Mouse (Mus musculus): ENCODE data around the gene Ybx2. TPM values are rescaled to one million over a fixed set of nuclear protein-coding genes. Genes with fewer than 3 reads are reported as not detected.
"Not testable (repeated sequence)": the region's sequence is repeated elsewhere in the genome, so short reads cannot be mapped to it uniquely, and the experiment has no call there.

The Ybx2 gene
- total RNA-seq, 1 experiment from 2014 or later, result 0.60 TPM

DNA sequence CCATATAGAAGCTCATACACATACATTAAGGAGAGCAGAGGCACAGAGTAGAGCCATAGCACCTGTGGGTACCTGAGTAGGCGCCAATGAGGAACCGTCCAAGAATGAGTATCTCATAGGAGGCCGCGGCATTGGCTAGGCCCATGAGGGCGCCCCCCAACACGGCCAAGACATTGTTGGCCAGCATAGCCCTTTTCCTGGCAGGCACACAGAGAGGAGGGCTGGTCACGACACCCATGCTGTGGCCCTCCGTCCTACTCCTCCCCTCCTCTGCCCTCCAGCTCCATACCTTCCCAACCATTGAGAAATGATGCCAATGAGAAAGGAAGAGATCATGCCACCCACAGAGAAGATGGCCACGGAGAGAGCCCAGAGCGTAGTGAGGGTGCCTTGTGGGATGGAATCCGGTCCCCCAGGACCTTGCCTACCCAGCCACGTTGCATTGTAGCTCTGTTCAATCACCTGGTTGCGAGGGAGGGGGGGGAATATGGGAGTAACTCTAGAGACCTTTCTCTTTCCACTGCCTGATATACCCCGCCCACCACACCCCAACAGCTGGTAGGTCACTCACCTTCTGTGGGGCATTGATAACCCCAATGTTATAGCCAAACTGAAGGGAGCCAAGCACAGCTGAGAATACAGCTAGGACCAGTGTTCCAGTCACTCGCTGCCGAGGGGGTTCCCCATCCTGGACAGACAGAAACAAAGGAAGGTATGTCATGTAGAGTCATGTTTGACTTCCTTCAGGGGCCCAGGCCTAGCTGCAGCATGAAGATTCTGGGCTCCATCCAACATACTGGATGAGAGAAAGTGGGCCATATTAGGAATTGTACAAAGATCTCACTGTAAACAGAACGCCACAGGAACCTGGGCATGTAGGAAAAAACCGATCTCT, 10.6 kb downstream of the Ybx2 start:
- ATAC-seq (replicated peaks in 1 of 2; ENCODE audit: insufficient read depth in 1 of 2, low FRiP score in 2 of 2, low TSS enrichment in 1 of 2, low read depth in 1 of 2, poor library complexity in 2 of 2, severe bottlenecking in 2 of 2), result no peak

DNA sequence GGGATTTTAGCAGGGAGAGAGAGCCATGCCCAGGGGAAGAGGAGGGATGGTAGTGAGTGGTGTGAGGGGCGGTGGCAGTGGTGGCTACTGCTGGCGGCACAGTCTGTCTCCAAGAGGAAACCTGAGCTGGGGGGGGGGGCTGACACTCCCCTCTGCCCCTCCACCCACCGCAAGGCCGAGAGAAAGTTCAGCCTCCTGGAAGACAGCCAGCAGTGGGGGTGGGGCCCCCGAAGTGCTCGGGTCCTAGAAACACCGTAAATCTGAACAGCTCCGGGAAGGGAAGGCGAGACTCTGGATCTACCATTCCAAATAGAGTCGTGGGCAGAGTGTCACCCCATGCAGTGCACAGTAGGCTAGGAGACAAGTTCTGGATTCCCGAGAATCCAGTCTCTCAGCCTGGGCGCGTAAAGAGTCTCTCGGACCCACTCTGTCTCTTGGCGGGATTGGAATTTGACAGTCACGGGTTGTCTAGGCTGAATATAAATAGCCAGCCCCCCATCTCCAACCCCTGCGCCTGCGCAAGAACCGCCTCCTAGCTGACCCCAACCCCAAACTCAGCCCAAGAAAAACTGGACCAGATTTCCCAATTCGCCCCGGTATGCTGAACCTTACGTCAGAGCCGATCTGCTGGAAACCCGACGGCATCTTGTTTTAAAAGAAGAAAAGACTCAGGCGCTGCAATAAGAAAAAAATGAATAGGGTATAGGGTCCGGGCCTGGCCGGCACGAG, 11.9 kb downstream of the Ybx2 start:
- no peak for ATAC-seq (replicated peaks in 1 of 2; ENCODE audit: insufficient read depth in 1 of 2, low FRiP score in 2 of 2, low TSS enrichment in 1 of 2, low read depth in 1 of 2, poor library complexity in 2 of 2, severe bottlenecking in 2 of 2)

- peak; percentile 87 to 90 for ATAC-seq (replicated peaks in 1 of 2; ENCODE audit: insufficient read depth in 1 of 2, low FRiP score in 2 of 2, low TSS enrichment in 1 of 2, low read depth in 1 of 2, poor library complexity in 2 of 2, severe bottlenecking in 2 of 2)
These were observed 12.6 kb downstream of the Ybx2 start, which contains the start of gene Slc2a4 for GRCm38 (mm10) chr11:69948066-69948762. TSS of gene Slc2a4 (minus strand) at chr11:69948188.

DNA sequence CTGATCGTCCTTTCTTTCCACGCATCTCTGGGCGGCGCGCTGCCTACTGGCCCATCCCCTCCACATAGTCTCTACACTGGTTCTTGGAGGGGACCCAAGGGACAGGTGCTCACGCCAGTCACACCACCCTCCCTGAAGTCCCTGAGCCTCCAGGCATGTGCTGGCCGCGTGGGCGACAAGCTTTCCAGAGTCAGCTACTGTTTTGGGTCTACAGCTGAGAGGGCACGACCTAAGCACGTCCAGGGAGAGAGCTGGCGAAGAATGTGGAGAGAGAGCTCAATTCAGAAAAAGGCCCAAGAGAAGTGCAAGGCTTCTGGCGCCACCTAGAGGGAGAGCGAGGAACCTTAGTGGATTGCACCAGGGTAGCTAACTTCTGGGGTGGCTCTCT, 13.2 kb downstream of the Ybx2 start:
- ATAC-seq (replicated peaks in 1 of 2; ENCODE audit: insufficient read depth in 1 of 2, low FRiP score in 2 of 2, low TSS enrichment in 1 of 2, low read depth in 1 of 2, poor library complexity in 2 of 2, severe bottlenecking in 2 of 2), result peak; percentile 70 to 73

DNA sequence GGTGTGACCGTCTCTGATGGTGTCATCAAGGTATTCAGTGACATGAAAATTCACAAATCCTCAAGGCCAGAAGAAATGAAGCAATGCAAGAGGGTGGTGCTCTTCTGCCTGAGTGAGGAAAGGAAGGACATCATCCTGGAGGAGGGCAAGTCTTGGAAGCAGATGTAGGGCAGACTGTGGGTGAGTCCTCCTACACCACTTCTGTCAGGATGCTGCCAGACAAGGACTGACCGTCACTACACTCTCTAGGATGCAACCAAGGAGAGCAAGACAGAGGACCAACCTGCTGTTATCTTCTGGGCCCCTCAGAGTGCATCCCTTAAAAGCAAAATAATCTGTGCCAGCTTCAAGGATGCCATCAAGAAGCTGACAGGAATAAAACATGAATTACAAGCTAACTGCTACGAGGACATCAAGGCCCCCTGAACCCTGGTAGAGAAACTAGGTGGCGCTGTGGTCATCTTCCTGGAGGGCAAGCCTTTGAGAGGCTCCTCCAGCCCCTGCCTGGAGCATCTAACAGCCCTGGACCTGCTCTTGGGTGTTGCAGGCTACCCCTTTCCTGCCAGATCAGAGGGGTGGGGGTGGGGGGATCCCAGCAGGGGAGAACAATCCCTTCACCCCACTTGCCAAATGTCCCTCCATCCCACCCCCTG, 15.3 kb downstream of the Ybx2 start:
- no peak for ATAC-seq (replicated peaks in 1 of 2; ENCODE audit: insufficient read depth in 1 of 2, low FRiP score in 2 of 2, low TSS enrichment in 1 of 2, low read depth in 1 of 2, poor library complexity in 2 of 2, severe bottlenecking in 2 of 2)

DNA sequence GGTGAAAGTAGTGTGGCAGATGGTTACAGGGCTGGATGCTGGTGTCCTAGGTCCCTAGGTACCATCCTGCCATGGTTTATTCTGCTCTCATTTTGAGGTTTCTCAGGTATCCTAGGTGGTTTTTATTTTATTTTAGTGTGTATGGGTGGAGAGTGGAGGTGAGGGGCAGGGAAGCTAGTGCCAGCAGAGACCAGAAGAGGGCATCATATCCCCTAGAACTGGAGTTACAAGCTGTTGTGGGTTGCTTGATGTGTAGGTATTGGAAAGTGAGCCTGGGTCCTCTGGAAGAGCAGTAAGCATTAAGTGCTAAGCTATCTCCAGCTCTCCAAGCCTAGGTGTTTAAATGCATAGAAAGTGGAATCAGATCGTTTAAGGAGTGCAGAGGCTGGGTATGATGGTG, 16.7 kb downstream of the Ybx2 start:
- no peak for ATAC-seq (replicated peaks in 1 of 2; ENCODE audit: insufficient read depth in 1 of 2, low FRiP score in 2 of 2, low TSS enrichment in 1 of 2, low read depth in 1 of 2, poor library complexity in 2 of 2, severe bottlenecking in 2 of 2)

DNA sequence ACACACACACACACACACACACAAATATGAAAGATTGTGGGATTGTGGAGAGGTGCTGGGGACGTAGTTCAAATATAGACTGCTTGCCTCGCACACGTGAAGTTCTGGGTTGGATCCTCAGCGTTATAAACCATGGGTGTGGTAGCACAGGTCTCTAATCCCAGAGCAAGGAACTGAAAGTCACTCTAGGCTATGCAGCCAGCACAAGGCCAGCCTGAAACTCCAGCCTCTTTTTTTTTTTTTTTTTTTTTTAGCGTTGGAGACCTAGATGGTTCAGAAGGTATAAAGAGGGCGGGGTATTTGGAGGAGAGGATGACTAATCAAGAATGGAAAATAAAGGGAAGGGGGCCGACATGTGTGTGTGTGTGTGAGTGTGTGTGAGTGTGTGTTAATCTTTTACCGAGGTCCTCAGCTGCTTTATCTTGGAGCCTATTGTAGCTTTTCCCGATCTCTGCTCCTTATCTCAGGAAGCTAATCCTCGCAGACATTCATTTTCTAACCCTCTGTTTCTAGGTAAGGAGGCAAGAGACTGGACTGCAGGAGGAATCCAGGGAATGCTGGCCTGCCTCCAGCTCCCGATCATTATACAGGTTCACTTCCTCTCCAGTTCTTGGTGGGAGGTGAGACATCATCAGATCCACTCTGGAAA, 17.8 kb downstream of the Ybx2 start:
- no peak for ATAC-seq (replicated peaks in 1 of 2; ENCODE audit: insufficient read depth in 1 of 2, low FRiP score in 2 of 2, low TSS enrichment in 1 of 2, low read depth in 1 of 2, poor library complexity in 2 of 2, severe bottlenecking in 2 of 2)

DNA sequence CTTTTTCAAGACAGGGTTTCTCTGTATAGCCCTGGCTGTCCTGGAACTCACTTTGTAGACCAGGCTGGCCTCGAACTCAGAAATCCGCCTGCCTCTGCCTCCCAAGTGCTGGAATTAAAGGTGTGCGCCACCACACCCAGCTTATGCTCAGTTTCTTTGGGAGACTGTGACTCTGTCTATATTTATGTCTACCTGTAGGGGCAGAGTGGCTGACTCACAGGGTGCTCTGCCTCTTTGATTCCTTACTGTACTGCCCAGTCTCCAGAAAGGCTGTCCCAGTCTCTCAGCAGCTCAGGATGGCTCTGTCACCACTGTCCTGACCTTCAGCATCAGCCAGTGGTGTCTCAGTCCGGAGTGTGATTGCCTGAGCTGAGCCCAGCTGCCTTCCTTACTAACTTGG, 20.0 kb downstream of the Ybx2 start:
- ATAC-seq (replicated peaks in 1 of 2; ENCODE audit: insufficient read depth in 1 of 2, low FRiP score in 2 of 2, low TSS enrichment in 1 of 2, low read depth in 1 of 2, poor library complexity in 2 of 2, severe bottlenecking in 2 of 2), result not testable (repeated sequence)

- ATAC-seq (replicated peaks in 1 of 2; ENCODE audit: insufficient read depth in 1 of 2, low FRiP score in 2 of 2, low TSS enrichment in 1 of 2, low read depth in 1 of 2, poor library complexity in 2 of 2, severe bottlenecking in 2 of 2), result no peak
These were observed 20.6 kb downstream of the Ybx2 start for GRCm38 (mm10) chr11:69956218-69956617.

DNA sequence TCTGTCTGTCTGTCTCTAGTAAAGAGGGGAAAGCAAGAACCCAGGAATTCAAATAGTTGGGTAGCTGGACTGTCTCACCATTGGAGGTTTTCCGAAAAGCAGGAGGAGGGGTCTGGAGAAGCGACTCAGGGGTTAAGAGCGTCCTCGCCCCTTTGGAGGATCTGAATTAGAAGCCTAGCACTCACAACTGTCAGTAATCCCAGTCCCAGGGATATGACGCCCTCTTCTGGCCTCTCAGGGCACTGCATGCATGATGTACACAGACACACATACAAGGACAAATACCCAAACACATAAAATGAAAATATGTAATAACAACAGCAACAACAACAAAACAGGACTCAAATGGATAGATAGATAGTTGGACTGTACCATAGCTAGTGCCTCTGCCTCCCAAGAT, 25.0 kb downstream of the Ybx2 start:
- no peak for ATAC-seq (replicated peaks in 1 of 2; ENCODE audit: insufficient read depth in 1 of 2, low FRiP score in 2 of 2, low TSS enrichment in 1 of 2, low read depth in 1 of 2, poor library complexity in 2 of 2, severe bottlenecking in 2 of 2)

DNA sequence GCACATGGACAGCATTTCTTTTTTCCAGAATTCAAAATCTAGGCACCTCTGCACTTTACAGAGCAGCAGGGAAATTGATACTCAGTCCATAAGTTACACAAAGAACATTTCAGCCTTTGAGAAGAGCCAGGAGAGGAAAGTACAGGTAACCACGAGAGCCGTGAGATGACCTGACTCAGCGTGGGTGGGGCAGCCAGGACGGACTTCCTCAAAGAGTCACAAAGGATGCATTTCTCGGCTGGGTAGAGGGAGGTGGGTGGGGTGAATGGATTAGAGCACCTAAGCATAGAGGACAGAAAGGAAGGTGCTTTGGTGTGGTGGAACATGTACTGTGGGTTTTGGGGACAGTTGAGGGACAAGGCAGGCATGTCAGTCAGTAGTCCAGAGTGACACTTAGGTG, 26.2 kb downstream of the Ybx2 start:
- ATAC-seq (replicated peaks in 1 of 2; ENCODE audit: insufficient read depth in 1 of 2, low FRiP score in 2 of 2, low TSS enrichment in 1 of 2, low read depth in 1 of 2, poor library complexity in 2 of 2, severe bottlenecking in 2 of 2), result no peak

DNA sequence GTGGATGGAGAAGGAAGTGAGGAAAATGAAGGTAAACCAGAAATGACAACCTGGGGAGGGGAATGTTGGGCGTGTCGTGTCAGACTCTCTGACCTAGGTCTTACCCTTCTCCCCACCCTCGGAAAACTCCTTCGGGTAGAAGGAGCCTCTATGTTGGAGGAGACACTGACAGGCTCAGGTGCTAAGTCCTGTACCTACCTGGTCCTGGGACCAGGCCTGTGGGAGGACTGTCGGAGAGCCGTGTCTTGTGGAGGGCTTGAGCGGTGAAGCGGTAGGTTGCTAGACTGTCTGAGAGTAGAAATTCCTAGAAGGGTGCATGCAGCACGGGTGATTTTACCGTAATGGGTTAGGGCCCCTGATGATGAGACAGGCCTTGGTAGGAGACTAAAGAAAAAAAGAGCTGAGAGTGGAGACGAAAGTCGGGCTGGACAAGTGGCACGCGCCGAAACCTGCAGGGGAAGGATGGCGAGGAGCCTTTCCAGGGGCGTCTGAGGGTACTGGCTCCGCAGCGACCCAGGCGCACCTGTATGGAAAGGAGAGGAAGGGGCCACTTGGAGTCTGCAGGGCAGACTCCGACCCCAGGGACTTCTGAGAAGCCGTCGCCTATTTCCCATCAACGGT, 29.2 kb downstream of the Ybx2 start, which contains the start of gene Cldn7:
Cldn7 (plus strand) TSS at position 130 of the 621 bp plus-strand sequence.
- no peak for ATAC-seq (replicated peaks in 1 of 2; ENCODE audit: insufficient read depth in 1 of 2, low FRiP score in 2 of 2, low TSS enrichment in 1 of 2, low read depth in 1 of 2, poor library complexity in 2 of 2, severe bottlenecking in 2 of 2)

- ATAC-seq (replicated peaks in 1 of 2; ENCODE audit: insufficient read depth in 1 of 2, low FRiP score in 2 of 2, low TSS enrichment in 1 of 2, low read depth in 1 of 2, poor library complexity in 2 of 2, severe bottlenecking in 2 of 2), result no peak
These were observed 29.8 kb downstream of the Ybx2 start for GRCm38 (mm10) chr11:69965271-69966005.

GRCm38 (mm10) chr11:69966006-69966859, 30.6 kb downstream of the Ybx2 start:
- peak; percentile 36 to 40; a peak in 1 of 4 replicates for ATAC-seq (replicated peaks in 1 of 2; ENCODE audit: insufficient read depth in 1 of 2, low FRiP score in 2 of 2, low TSS enrichment in 1 of 2, low read depth in 1 of 2, poor library complexity in 2 of 2, severe bottlenecking in 2 of 2)

DNA sequence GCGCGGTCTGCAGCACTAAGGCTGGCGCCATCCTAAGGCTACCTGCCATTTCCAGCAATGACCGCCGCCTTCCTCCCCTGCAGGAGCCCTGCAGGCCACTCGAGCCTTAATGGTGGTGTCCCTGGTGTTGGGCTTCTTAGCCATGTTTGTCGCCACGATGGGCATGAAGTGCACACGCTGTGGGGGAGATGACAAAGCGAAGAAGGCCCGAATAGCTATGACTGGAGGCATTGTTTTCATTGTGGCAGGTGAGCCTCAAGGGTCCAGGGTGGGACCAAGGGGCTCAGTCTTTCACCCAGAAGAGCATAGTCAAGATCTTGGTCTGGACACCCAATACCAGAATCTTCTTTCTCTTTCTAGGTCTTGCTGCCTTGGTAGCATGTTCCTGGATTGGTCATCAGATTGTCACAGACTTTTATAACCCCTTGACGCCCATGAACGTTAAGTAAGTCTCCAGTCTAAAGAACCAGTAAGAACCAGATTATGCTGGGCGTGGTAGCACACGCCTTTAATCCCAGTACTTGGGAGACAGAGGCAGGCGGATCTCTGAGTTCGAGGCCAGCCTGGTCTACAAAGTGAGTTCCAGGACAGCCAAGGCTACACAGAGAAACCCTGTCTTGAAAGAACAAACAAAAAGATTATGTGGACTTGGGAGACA, 31.4 kb downstream of the Ybx2 start:
- ATAC-seq (replicated peaks in 1 of 2; ENCODE audit: insufficient read depth in 1 of 2, low FRiP score in 2 of 2, low TSS enrichment in 1 of 2, low read depth in 1 of 2, poor library complexity in 2 of 2, severe bottlenecking in 2 of 2), result no peak; a peak in 1 of 4 replicates
